Mouse (Mus musculus): ENCODE data around the gene Psme3. TPM values are rescaled to one million over a fixed set of nuclear protein-coding genes. Genes with fewer than 3 reads are reported as not detected.

The Psme3 gene
- total RNA-seq, 1 experiment: 57.0 TPM

DNA sequence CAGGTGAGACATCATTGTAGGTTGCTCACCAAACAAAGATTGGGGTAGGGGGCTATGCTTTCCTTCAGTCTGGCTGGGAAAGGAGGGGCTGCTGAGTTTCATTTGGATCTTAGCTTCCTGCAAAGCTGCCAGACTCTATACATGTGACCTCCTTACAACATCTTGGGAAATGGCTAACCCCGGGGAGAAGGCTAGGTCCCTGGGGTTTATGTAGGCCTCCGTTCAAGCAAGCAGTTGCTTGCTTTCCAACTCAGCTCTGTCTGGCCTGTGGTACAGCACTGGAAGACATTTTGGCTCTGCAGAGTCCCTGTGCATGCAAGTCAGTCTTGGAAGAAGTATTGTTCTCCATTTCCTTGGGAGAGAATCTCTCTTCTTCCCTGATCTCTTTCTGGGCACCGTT lies 16.5 kb downstream of the Psme3 start:
- in situ Hi-C loops (cut with MboI; ENCODE audit: low sequenced_read_pairs in 2 of 2, unreplicated experiment in 2 of 2): no loop called here
- Histone ChIP-seq H3K9me3 (ENCODE audit: control insufficient read depth, insufficient read depth, low read depth, low read length) (no peaks in the 10 kb centered on the region), H3K4me3 (ENCODE audit: insufficient read depth in 1 of 2, low read depth in 1 of 2, low read length in 2 of 2, poor library complexity in 1 of 2, severe bottlenecking in 1 of 2) (no peak overlapping the region), H3K9ac (ENCODE audit: insufficient read depth, low read depth, low read length, poor library complexity, severe bottlenecking) (no peak overlapping the region), H3K4me1 (ENCODE audit: control insufficient read depth in 2 of 2, insufficient read depth in 2 of 2, low read length in 2 of 2, poor library complexity in 1 of 2) (peaks cover 3 to 25% of the 10 kb centered on the region in 2 experiments; a peak in 2 of 4 replicates), H3K27ac (ENCODE audit: insufficient read depth, low read depth, low read length, poor library complexity, severe bottlenecking) (no peak overlapping the region), H3K36me3 (ENCODE audit: control insufficient read depth, insufficient read depth, low read length, poor library complexity, severe bottlenecking) (no peaks in the 10 kb centered on the region)
- TF ChIP-seq CHD2 (IDR thresholded peaks at IDR 0.05; ENCODE audit: low read depth, low read length): no peak
- DNase-seq (ENCODE audit: low read depth, low spot score): no peak

DNA sequence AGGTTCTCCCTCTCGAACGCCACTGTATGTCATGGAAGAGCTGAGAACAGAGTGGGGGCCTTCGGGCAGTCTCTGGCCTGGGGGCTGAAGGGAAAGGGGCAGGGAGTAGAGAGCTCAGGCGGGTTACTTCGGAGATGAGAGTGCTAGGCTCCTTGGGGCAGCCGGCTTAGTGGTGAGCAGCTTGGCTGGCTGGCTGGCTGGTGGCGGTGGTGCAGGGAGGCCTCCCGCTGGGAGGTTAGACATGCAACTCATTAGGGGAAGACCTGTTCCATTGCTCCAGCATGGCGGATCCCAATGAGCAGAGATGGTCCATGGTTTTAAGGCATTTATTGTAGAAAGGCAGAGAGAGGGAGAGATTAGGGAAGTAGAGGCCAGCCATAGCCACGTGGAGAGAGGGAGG lies 18.0 kb downstream of the Psme3 start:
- DNase-seq (ENCODE audit: low read depth, low spot score): no peak
- peak overlapping the region; percentile 10; the same call in 1 of the 2 replicates for H3K27ac ChIP-seq (ENCODE audit: insufficient read depth, low read depth, low read length, poor library complexity, severe bottlenecking)
- H3K4me3 ChIP-seq (ENCODE audit: insufficient read depth in 1 of 2, low read depth in 1 of 2, low read length in 2 of 2, poor library complexity in 1 of 2, severe bottlenecking in 1 of 2): peak overlapping the region; percentile 6 to 43; a peak in 3 of 4 replicates

DNA sequence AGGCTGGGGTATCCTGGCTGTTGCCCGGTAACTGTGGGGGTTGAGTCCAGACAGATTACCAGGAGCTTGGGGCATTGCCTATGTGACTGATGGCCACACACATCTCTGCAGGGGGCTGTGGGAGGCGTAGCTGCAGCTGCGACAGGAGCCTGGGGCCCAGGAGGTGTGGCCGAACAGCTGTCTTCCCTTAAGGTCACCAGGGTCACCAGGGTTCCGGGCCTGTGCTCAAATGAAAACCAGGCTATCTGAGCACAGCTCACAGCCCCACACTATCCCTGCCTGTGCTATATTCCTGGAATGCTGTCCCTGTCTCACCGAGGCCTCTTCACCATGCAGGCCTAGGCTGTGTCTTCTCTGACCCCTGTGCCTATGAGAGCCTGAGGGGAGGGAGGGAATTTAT lies 18.5 kb downstream of the Psme3 start:
- peak overlapping the region; percentile 6 to 43; a peak in 1 of 4 replicates for H3K4me3 ChIP-seq (ENCODE audit: insufficient read depth in 1 of 2, low read depth in 1 of 2, low read length in 2 of 2, poor library complexity in 1 of 2, severe bottlenecking in 1 of 2)
- H3K36me3 ChIP-seq (ENCODE audit: control insufficient read depth, insufficient read depth, low read length, poor library complexity, severe bottlenecking): no peaks in the 10 kb centered on the region
- peak overlapping the region; percentile 10; the same call in 1 of the 2 replicates for H3K27ac ChIP-seq (ENCODE audit: insufficient read depth, low read depth, low read length, poor library complexity, severe bottlenecking)
- no peak for DNase-seq (ENCODE audit: low read depth, low spot score)
- H3K4me1 ChIP-seq (ENCODE audit: control insufficient read depth in 2 of 2, insufficient read depth in 2 of 2, low read length in 2 of 2, poor library complexity in 1 of 2): peaks cover 2 to 29% of the 10 kb centered on the region in 2 experiments; a peak in 2 of 4 replicates
- H3K9ac ChIP-seq (ENCODE audit: insufficient read depth, low read depth, low read length, poor library complexity, severe bottlenecking): no peak overlapping the region; the same call in 1 of the 2 replicates
- in situ Hi-C loops (cut with MboI; ENCODE audit: low sequenced_read_pairs in 2 of 2, unreplicated experiment in 2 of 2): no loop called here
- TF ChIP-seq MAFK (IDR thresholded peaks at IDR 0.05; ENCODE audit: insufficient read depth, low read depth, low read length) (no peak), ZC3H11A (IDR thresholded peaks at IDR 0.05; ENCODE audit: borderline replicate concordance, low read depth, low read length) (no peak), HCFC1 (IDR thresholded peaks at IDR 0.05; ENCODE audit: borderline replicate concordance, insufficient read depth, low read length) (no peak), ZNF384 (IDR thresholded peaks at IDR 0.05; ENCODE audit: low read depth, low read length) (no peak), CHD2 (IDR thresholded peaks at IDR 0.05; ENCODE audit: low read depth, low read length) (no peak)
- H3K9me3 ChIP-seq (ENCODE audit: control insufficient read depth, insufficient read depth, low read depth, low read length): no peaks in the 10 kb centered on the region

More for the DNA sequence above, 18.0 kb downstream of the Psme3 start:
- in situ Hi-C loops (cut with MboI; ENCODE audit: low sequenced_read_pairs in 2 of 2, unreplicated experiment in 2 of 2): no loop called here
- Histone ChIP-seq H3K9me3 (ENCODE audit: control insufficient read depth, insufficient read depth, low read depth, low read length) (no peaks in the 10 kb centered on the region), H3K4me1 (ENCODE audit: control insufficient read depth in 2 of 2, insufficient read depth in 2 of 2, low read length in 2 of 2, poor library complexity in 1 of 2) (peaks cover 2 to 29% of the 10 kb centered on the region in 2 experiments; a peak in 2 of 4 replicates), H3K9ac (ENCODE audit: insufficient read depth, low read depth, low read length, poor library complexity, severe bottlenecking) (peak overlapping the region; percentile 30; the same call in 1 of the 2 replicates), H3K36me3 (ENCODE audit: control insufficient read depth, insufficient read depth, low read length, poor library complexity, severe bottlenecking) (no peaks in the 10 kb centered on the region)
- TF ChIP-seq HCFC1 (IDR thresholded peaks at IDR 0.05; ENCODE audit: borderline replicate concordance, insufficient read depth, low read length): no peak
- no peak for TF ChIP-seq ZC3H11A (IDR thresholded peaks at IDR 0.05; ENCODE audit: borderline replicate concordance, low read depth, low read length)
- no peak for TF ChIP-seq ZNF384 (IDR thresholded peaks at IDR 0.05; ENCODE audit: low read depth, low read length)
- no peak for TF ChIP-seq CHD2 (IDR thresholded peaks at IDR 0.05; ENCODE audit: low read depth, low read length)
- no peak for TF ChIP-seq MAFK (IDR thresholded peaks at IDR 0.05; ENCODE audit: insufficient read depth, low read depth, low read length)

DNA sequence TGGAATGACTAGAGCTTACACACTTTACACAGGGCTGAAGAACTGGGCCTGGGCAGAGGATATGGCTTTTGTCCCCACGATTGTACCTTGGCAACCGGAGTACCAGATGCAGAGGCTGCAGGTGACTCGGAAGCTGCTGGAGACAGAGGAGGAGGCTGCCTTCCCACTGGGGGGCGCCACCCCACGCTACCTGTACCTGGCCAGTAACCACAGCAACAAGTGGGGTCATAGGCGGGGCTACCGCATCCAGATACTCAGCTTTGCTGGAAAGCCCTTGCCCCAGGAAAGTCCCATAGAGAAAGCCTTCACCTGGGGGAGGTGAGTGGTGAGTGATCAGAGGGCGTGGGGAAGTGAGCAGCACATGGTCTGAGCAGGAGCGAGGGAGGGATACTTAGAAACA lies 19.7 kb downstream of the Psme3 start:
- no peak for DNase-seq (ENCODE audit: low read depth, low spot score)
- in situ Hi-C loops (cut with MboI; ENCODE audit: low sequenced_read_pairs in 2 of 2, unreplicated experiment in 2 of 2): no loop called here
- H3K4me1 ChIP-seq (ENCODE audit: control insufficient read depth in 2 of 2, insufficient read depth in 2 of 2, low read length in 2 of 2, poor library complexity in 1 of 2): peaks cover 2 to 26% of the 10 kb centered on the region in 2 experiments; a peak in 2 of 4 replicates
- H3K9ac ChIP-seq (ENCODE audit: insufficient read depth, low read depth, low read length, poor library complexity, severe bottlenecking): no peak overlapping the region; the same call in 1 of the 2 replicates
- peak overlapping the region; percentile 1; the same call in 1 of the 2 replicates for H3K27ac ChIP-seq (ENCODE audit: insufficient read depth, low read depth, low read length, poor library complexity, severe bottlenecking)
- H3K36me3 ChIP-seq (ENCODE audit: control insufficient read depth, insufficient read depth, low read length, poor library complexity, severe bottlenecking): no peaks in the 10 kb centered on the region
- TF ChIP-seq HCFC1 (IDR thresholded peaks at IDR 0.05; ENCODE audit: borderline replicate concordance, insufficient read depth, low read length) (no peak), ZC3H11A (IDR thresholded peaks at IDR 0.05; ENCODE audit: borderline replicate concordance, low read depth, low read length) (no peak), ZNF384 (IDR thresholded peaks at IDR 0.05; ENCODE audit: low read depth, low read length) (no peak), CHD2 (IDR thresholded peaks at IDR 0.05; ENCODE audit: low read depth, low read length) (no peak), MAFK (IDR thresholded peaks at IDR 0.05; ENCODE audit: insufficient read depth, low read depth, low read length) (no peak)
- no peaks in the 10 kb centered on the region for H3K9me3 ChIP-seq (ENCODE audit: control insufficient read depth, insufficient read depth, low read depth, low read length)
- H3K4me3 ChIP-seq (ENCODE audit: insufficient read depth in 1 of 2, low read depth in 1 of 2, low read length in 2 of 2, poor library complexity in 1 of 2, severe bottlenecking in 1 of 2): no peak overlapping the region
